Mouse (Mus musculus): Measurements from ENCODE around the gene Abcb1a. TPM values are rescaled to one million over a fixed set of nuclear protein-coding genes. Genes with fewer than 3 reads are reported as not detected.

Gene Abcb1a
- polyA plus RNA-seq, 1 experiment from 2014 or later, result 0.49 TPM

Other genes starting within 250 kb of the Abcb1a start
- gene Dbf4, start 237.4 kb upstream of the Abcb1a start, polyA plus RNA-seq (2016; fragmentation: Nextera tagmentation; extraction: Ambion mirVana), result 62.8 and 65.2 TPM in 2 replicates
- 13.0 and 13.3 TPM in 2 replicates for gene Slc25a40, start 237.2 kb upstream of the Abcb1a start, polyA plus RNA-seq (2016; fragmentation: Nextera tagmentation; extraction: Ambion mirVana)
- gene Rundc3b, start 37.1 kb upstream of the Abcb1a start, polyA plus RNA-seq (2016; fragmentation: Nextera tagmentation; extraction: Ambion mirVana), result 9.8 and 10.7 TPM in 2 replicates
- 1.8 and 3.0 TPM in 2 replicates for gene Abcb1b, start 138.1 kb downstream of the Abcb1a start, polyA plus RNA-seq (2016; fragmentation: Nextera tagmentation; extraction: Ambion mirVana)
- 0.60 and 0.83 TPM in 2 replicates for gene Abcb4, start 233.6 kb downstream of the Abcb1a start, polyA plus RNA-seq (2016; fragmentation: Nextera tagmentation; extraction: Ambion mirVana)